Mouse (Mus musculus) left cerebral cortex, adult 2 months (tissue): ENCODE data around the gene Dus2. TPM values are rescaled to one million over a fixed set of nuclear protein-coding genes. Genes with fewer than 3 reads are reported as not detected.

Experiments used
- DNase-seq, 2 experiments: peaks; one replicate each; pipeline ENCODE4 v3.0.0; 2021 to 2022; ENCODE audit warnings: low spot score in 2 of 2, mixed read lengths in 1 of 2; ENCODE audit errors: extremely low spot score in 1 of 2
- H3K27ac ChIP-seq: fragments of 200-600 bp; 2 replicates; pipeline ENCODE4 v1.8.1; 2022
- H3K4me3 ChIP-seq: fragments of 200-600 bp; 2 replicates; pipeline ENCODE4 v1.8.1; 2022
- CTCF ChIP-seq: fragments of 200-600 bp; IDR thresholded peaks from 2 replicates; pipeline ENCODE4 v1.8.1; 2022; ENCODE audit warnings: antibody characterized with exemption, mild to moderate bottlenecking, moderate library complexity
- intact Hi-C: fragments of 180-260 bp; cut with DNase I; formaldehyde crosslinking; loops from one replicate; pipeline ENCODE4 v1.15.1; 2025
- long read RNA-seq, 2 experiments: library from polyadenylated mRNA; stranded (forward); transcript quantifications; one replicate each; pipeline ENCODE4 v2.0.0; 2021; ENCODE audit warnings: borderline mapping rate in 2 of 2
- total RNA-seq, 2 experiments: library from RNA; stranded (reverse); gene quantifications; 2 replicates each; pipeline ENCODE4 v1.2.3; 2021

The Dus2 gene
- 10 to 100 TPM; 19.7 to 21.9 TPM for total RNA-seq
- long read RNA-seq, experiment 1, transcript Dus2-201 (16 exons, 1,860 nt) = major isoform, 11 of 17 reads
- long read RNA-seq, experiment 1, partial matches to known transcripts = 1 of 17 reads
- long read RNA-seq, experiment 1, other reads (novel, unspliced or antisense) = 5 of 17 reads
- long read RNA-seq, experiment 2, transcript Dus2-201 (16 exons, 1,860 nt) = major isoform, 12 of 18 reads
- long read RNA-seq, experiment 2, partial matches to known transcripts = 3 of 18 reads
- long read RNA-seq, experiment 2, other reads (novel, unspliced or antisense) = 3 of 18 reads

DNA sequence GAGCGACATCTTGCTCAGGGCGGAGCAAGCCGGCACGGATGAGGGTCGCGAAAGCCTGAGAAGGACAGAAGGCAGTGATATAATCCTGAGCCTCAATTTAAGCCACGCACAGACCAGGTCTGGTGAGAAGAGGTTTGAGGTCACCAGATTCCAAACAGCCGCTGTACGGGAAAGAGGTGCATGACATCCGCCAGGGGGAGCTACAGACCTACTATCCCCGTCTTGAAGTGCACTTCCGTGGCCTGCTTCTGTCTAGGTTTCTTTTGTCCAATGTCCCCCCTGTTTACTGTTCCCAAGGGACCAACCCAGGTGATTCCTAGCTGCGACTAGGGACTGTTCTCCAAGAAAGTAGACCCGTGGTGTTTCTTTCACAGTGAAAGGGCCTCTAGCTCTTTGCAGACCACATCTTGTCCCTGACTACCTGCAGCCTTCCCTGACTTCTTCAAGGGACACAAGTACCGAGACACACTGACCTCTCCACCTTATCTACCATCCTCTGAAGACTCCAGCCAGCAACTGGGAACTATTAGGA, at the start of gene Dus2:
TSS of gene Dus2 (plus strand) at position 482 of the 532 bp plus-strand sequence.
- Histone ChIP-seq H3K4me3 (no peak within 1 kb of the TSS), H3K27ac (no peak within 1 kb of the TSS)
- peak; percentile 48 to 71 for DNase-seq
- TF ChIP-seq CTCF = peak; percentile 88
- intact Hi-C loops = loop anchor here (2.0 kb wide), 1 partner anchor 32 kb away; no protein-coding TSS in a partner anchor

DNA sequence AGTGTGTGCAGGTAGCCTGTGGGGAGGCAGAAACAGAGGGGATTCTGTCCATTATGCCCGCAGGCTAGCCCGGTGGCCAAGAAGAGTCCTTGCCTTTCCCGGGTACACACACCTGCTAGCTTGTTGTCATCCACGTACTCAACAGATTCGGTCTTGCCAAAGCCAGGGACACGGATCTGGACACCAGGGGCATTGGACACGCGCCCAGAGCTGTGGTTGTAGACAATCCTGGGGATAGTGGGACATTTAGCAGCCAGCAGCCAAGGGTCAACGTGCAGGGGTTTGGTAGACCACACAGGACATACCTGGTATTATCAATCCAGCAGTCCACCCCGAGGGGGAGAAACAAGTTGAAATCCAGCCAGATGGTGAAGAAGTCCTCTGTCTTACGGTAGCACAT, 49.1 kb upstream of the Dus2 start:
- no peak for TF ChIP-seq CTCF
- no peak for DNase-seq
- no peak overlapping the region for H3K4me3 ChIP-seq
- intact Hi-C loops = no loop called here
- no peak overlapping the region for H3K27ac ChIP-seq

GRCm38 (mm10) chr8:105942542-105942941, 48.6 kb upstream of the Dus2 start:
- Histone ChIP-seq H3K4me3 (no peak overlapping the region), H3K27ac (no peak overlapping the region; the same call in 1 of the 2 replicates)
- intact Hi-C loops = no loop called here
- DNase-seq = no peak
- no peak for TF ChIP-seq CTCF

- intact Hi-C loops = no loop called here
- Histone ChIP-seq H3K27ac (peak within 1 kb of the TSS; percentile 63), H3K4me3 (peak within 1 kb of the TSS; percentile 10; the same call in 1 of the 2 replicates)
- peak in 1 of 2 experiments; percentile 42 for DNase-seq
- no peak for TF ChIP-seq CTCF
Observed at GRCm38 (mm10) chr8:105943321-105943739, 47.8 kb upstream of the Dus2 start, which contains the start of gene Lcat. Lcat (minus strand) TSS chr8:105943382.

DNA sequence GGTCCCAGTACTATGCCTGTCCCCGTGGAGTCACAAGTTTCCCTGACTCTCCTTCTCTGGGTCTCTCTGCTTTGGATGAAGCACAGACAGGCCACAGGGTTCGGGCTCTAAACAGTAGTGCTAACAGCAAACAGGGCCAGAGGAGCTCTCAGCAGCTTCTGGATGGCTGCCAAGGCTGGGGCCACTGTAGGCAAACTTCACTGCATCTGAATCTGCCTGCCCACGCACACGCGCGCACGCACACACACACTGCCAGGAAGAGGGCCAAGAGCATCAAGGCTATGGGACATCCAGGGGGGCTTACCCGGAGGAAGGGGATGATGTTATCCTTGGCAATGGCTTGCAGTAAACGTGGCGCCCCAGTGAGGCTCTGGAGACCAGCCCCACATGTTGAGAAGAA, 41.8 kb upstream of the Dus2 start:
- H3K27ac ChIP-seq = no peak overlapping the region
- H3K4me3 ChIP-seq = no peak overlapping the region
- intact Hi-C loops = no loop called here
- TF ChIP-seq CTCF = no peak
- DNase-seq = peak in 1 of 2 experiments; percentile 59

- Histone ChIP-seq H3K27ac (peak overlapping the region; percentile 78), H3K4me3 (no peak overlapping the region)
- DNase-seq = peak in 1 of 2 experiments; percentile 51
- TF ChIP-seq CTCF = no peak
- intact Hi-C loops = no loop called here
Observed at GRCm38 (mm10) chr8:105951057-105951659, 40.0 kb upstream of the Dus2 start.

- Histone ChIP-seq H3K4me3 (no peak overlapping the region), H3K27ac (no peak overlapping the region)
- no peak for TF ChIP-seq CTCF
- DNase-seq = no peak
- intact Hi-C loops = no loop called here
Observed at GRCm38 (mm10) chr8:105956556-105956955, 34.6 kb upstream of the Dus2 start.

DNA sequence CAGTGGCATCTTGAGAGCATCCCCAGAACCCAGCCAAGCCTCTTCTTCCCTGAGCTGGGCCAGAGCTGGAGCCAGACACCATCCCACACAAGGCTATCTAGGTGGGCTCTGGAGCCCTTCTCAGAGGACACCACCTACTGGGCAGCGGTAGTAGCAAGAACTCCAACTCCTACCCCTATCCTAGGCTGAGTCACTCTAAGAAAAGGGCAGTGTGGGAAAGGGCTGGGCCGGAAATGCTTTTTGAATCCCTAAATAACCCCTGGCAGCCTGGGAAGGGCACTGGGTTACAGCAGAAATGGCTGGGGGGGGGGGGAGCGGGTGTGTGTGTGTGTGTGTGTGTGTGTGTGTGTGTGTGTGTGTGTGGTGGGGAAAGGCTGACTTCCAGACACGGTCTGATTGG, 33.3 kb upstream of the Dus2 start:
- no peak for DNase-seq
- no peak overlapping the region for H3K4me3 ChIP-seq
- no peak overlapping the region for H3K27ac ChIP-seq
- intact Hi-C loops = no loop called here
- TF ChIP-seq CTCF = peak; percentile 15

GRCm38 (mm10) chr8:105959350-105959749, 31.8 kb upstream of the Dus2 start:
- intact Hi-C loops = no loop called here
- TF ChIP-seq CTCF = no peak
- no peak overlapping the region for H3K27ac ChIP-seq
- DNase-seq = no peak
- no peak overlapping the region for H3K4me3 ChIP-seq

- intact Hi-C loops = no loop called here
- H3K27ac ChIP-seq = no peak overlapping the region
- no peak for DNase-seq
- no peak overlapping the region for H3K4me3 ChIP-seq
- no peak for TF ChIP-seq CTCF
Observed at GRCm38 (mm10) chr8:105961101-105961500, 30.0 kb upstream of the Dus2 start.

- no peak overlapping the region for H3K27ac ChIP-seq
- intact Hi-C loops = no loop called here
- DNase-seq = no peak
- no peak for TF ChIP-seq CTCF
- H3K4me3 ChIP-seq = no peak overlapping the region
Observed at GRCm38 (mm10) chr8:105961536-105961935, 29.6 kb upstream of the Dus2 start.

DNA sequence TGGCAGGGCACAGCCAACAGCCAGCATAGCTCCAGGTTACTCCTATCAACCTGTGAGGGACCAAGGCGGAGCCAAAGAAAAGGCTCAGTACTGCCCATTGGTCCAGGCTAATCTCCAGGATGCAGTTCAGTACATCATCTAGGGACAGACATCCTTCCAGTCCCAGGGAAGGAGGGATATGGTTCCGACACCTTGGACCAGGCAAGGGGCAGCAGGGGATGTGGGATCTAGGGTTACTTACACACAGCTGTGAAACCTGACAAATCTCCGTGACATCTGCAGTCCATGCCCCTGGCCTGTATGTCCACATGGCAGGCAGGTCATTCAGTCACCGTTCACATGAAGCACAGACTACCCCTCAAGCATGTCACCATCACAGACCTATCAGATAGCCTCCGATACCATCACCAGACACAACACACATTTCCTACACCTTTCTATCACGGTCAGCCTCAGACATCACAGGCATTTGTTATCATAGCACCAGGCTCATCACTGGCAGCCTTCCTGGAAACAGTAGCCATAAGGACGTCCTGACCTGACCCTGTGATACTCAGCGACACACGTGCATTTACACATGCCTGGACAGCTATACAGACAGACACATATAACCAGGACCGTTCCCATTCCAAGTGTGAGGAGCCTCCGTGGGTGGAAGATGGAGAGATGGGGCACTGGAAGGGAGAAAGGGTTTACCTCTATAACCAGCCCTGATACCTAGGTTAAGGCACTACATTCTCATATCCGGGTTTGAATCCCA, 26.5 kb upstream of the Dus2 start:
- no peak for TF ChIP-seq CTCF
- DNase-seq = no peak
- Histone ChIP-seq H3K27ac (no peak overlapping the region; the same call in 1 of the 2 replicates), H3K4me3 (peak overlapping the region; percentile 70)
- intact Hi-C loops = no loop called here
